In genomic region chr7:84174655-84175448, GRCm38 (mm10) we compare ENCODE assay signal across 13 mouse cellular contexts. TPM values are rescaled to one million over a fixed set of nuclear protein-coding genes. Genes with fewer than 3 reads are reported as not detected.
A peak's percentile ranks its signal among the peaks of the same experiment; 100 is the strongest.
DNase-seq lines count a peak whose midpoint lies in the region; ATAC-seq and TF ChIP-seq lines count a peak whose summit lies in the region.
"Had no signal": no experiment of that assay in that cellular context is flagged by ENCODE, and none has a peak within 500 bp of the region (broad histone marks: within the 10 kb centered on the region; RNA-seq: fewer than 3 reads in every experiment).

No protein-coding gene starts in this region.

- TF ChIP-seq CTCF in forebrain, postnatal 0 days (IDR thresholded peaks at IDR 0.05; ENCODE audit: low read depth): no peak

- H3K36me3 ChIP-seq in forebrain, embryonic 14.5 days (ENCODE audit: control insufficient read depth, insufficient read depth, low read length): no peaks in the 10 kb centered on the region
- no peaks in the 10 kb centered on the region for H3K36me3 ChIP-seq in forebrain, embryonic 12.5 days (replicated peaks)
- no peaks in the 10 kb centered on the region for H3K36me3 ChIP-seq in forebrain, postnatal 0 days (ENCODE audit: insufficient read depth)
- H3K36me3 ChIP-seq: embryonic facial prominence, embryonic 13.5 days; stomach, embryonic 15.5 days had no signal

- no peak overlapping the region for H3K4me3 ChIP-seq in forebrain, embryonic 14.5 days (ENCODE audit: low read depth, low read length)
- H3K4me3 ChIP-seq in forebrain, embryonic 12.5 days (replicated peaks): no peak overlapping the region
- no peak overlapping the region for H3K4me3 ChIP-seq in forebrain, postnatal 0 days (ENCODE audit: low read depth, low read length)
- H3K4me3 ChIP-seq: embryonic facial prominence, embryonic 13.5 days; stomach, embryonic 15.5 days had no signal

- peak; percentile 40; the same call in 1 of the 2 replicates for ATAC-seq in forebrain, embryonic 14.5 days
- no peak for ATAC-seq in forebrain, embryonic 12.5 days (ENCODE audit: low FRiP score)
- ATAC-seq in forebrain, postnatal 0 days: peak; percentile 92
- ATAC-seq: Patski had no signal

- H3K27me3 ChIP-seq in forebrain, embryonic 14.5 days (replicated peaks; ENCODE audit: control insufficient read depth, insufficient read depth, low read length): no peaks in the 10 kb centered on the region
- no peaks in the 10 kb centered on the region for H3K27me3 ChIP-seq in forebrain, embryonic 12.5 days
- no peaks in the 10 kb centered on the region for H3K27me3 ChIP-seq in forebrain, postnatal 0 days (ENCODE audit: insufficient read depth, low read length)
- H3K27me3 ChIP-seq: Patski; stomach, embryonic 15.5 days had no signal

- no peak overlapping the region for H3K9ac ChIP-seq in forebrain, embryonic 14.5 days (ENCODE audit: low read length)
- H3K9ac ChIP-seq in forebrain, embryonic 12.5 days: no peak overlapping the region
- H3K9ac ChIP-seq in forebrain, postnatal 0 days: no peak overlapping the region
- H3K9ac ChIP-seq: embryonic facial prominence, embryonic 13.5 days; hindbrain, embryonic 14.5 days; stomach, embryonic 15.5 days had no signal

- no peak overlapping the region for H3K4me2 ChIP-seq in forebrain, embryonic 14.5 days (ENCODE audit: low read length)
- H3K4me2 ChIP-seq in forebrain, embryonic 12.5 days: no peak overlapping the region
- no peak overlapping the region for H3K4me2 ChIP-seq in forebrain, postnatal 0 days (ENCODE audit: low read depth)
- H3K4me2 ChIP-seq: embryonic facial prominence, embryonic 13.5 days; hindbrain, embryonic 14.5 days; stomach, embryonic 15.5 days had no signal

- H3K27ac ChIP-seq in forebrain, embryonic 14.5 days (ENCODE audit: low read depth, low read length): no peak overlapping the region
- no peak overlapping the region for H3K27ac ChIP-seq in forebrain, embryonic 12.5 days
- peak overlapping the region; percentile 60; the same call in 1 of the 2 replicates for H3K27ac ChIP-seq in forebrain, postnatal 0 days (ENCODE audit: low read depth, low read length)
- H3K27ac ChIP-seq: embryonic facial prominence, embryonic 13.5 days; hindbrain, embryonic 14.5 days; stomach, embryonic 15.5 days had no signal

- no peaks in the 10 kb centered on the region for H3K9me3 ChIP-seq in forebrain, embryonic 14.5 days (replicated peaks; ENCODE audit: control insufficient read depth, low read length)
- no peaks in the 10 kb centered on the region for H3K9me3 ChIP-seq in forebrain, embryonic 12.5 days
- no peaks in the 10 kb centered on the region for H3K9me3 ChIP-seq in forebrain, postnatal 0 days (ENCODE audit: low read length)
- H3K9me3 ChIP-seq: embryonic facial prominence, embryonic 13.5 days; stomach, embryonic 15.5 days had no signal

- peak; percentile 45 for DNase-seq in forebrain, embryonic 14.5 days (ENCODE audit: low spot score)
- peak; percentile 71 for DNase-seq in forebrain, postnatal 0 days
- peak; percentile 28 to 50 for DNase-seq in layer of hippocampus, postnatal 25 days (ENCODE audit: extremely low spot score in 1 of 2, low spot score in 1 of 2)
- peak; percentile 74 to 78 for DNase-seq in right cerebral cortex, adult 2 months (ENCODE audit: low spot score in 2 of 2)
- no peak for DNase-seq in retina, embryonic 14.5 days (ENCODE audit: low spot score)
- DNase-seq in kidney, postnatal 36 days: no peak
- no peak for DNase-seq in thymus, postnatal 0 days (ENCODE audit: low spot score)
- DNase-seq: lung, adult 2 months had no signal

- WGBS in forebrain, embryonic 14.5 days: 81% methylated on average over 11 of the region's 11 CpGs
- WGBS in forebrain, embryonic 12.5 days: 89% methylated on average over 11 of the region's 11 CpGs
- WGBS in forebrain, postnatal 0 days: 52% methylated on average over 11 of the region's 11 CpGs

- no peaks in the 10 kb centered on the region for H3K4me1 ChIP-seq in forebrain, embryonic 14.5 days (ENCODE audit: control insufficient read depth, insufficient read depth, low read length)
- no peaks in the 10 kb centered on the region for H3K4me1 ChIP-seq in forebrain, embryonic 12.5 days
- no peaks in the 10 kb centered on the region for H3K4me1 ChIP-seq in forebrain, postnatal 0 days (ENCODE audit: insufficient read depth)
- H3K4me1 ChIP-seq: embryonic facial prominence, embryonic 13.5 days; stomach, embryonic 15.5 days had no signal

RNA-seq across cellular contexts. Expression of gene Abhd17c, which starts 23.2 kb away (rescaled TPM):
- polyA plus RNA-seq in forebrain, embryonic 14.5 days (2014; fragmentation: Nextera tagmentation; extraction: Ambion mirVana): 20.7 and 20.9 TPM in 2 replicates
- 37.8 and 71.4 TPM in 2 replicates for polyA plus RNA-seq in forebrain, embryonic 12.5 days (2016; fragmentation: Nextera tagmentation; extraction: Ambion mirVana)
- total RNA-seq in forebrain, postnatal 0 days (2014; rRNA removed): 92.2 and 102 TPM in 2 replicates
- polyA plus RNA-seq in forebrain, postnatal 0 days (2015; fragmentation: Nextera tagmentation; extraction: Ambion mirVana): 92.9 and 93.5 TPM in 2 replicates
- total RNA-seq in layer of hippocampus, postnatal 25 days (2021): 10 to 100 TPM; 58.4 to 59.9 TPM
- 38.6 and 46.5 TPM in 2 replicates for polyA plus RNA-seq in thymus, postnatal 0 days (2015; fragmentation: Nextera tagmentation; extraction: Ambion mirVana)

Comparison
In these comparisons a context has a peak if more than half of its experiments do, and no peak if none do; other contexts are left out.
1. DNase-seq: peak in forebrain, embryonic 14.5 days (single experiment), forebrain, postnatal 0 days (single experiment), layer of hippocampus, postnatal 25 days (2 of 2) and right cerebral cortex, adult 2 months (2 of 2); none in retina, embryonic 14.5 days (single experiment), kidney, postnatal 36 days (0 of 2) and thymus, postnatal 0 days (single experiment).